Mouse (Mus musculus): ENCODE data around the gene Krt86.
"Not testable (repeated sequence)": the region's sequence is repeated elsewhere in the genome, so short reads cannot be mapped to it uniquely, and the experiment has no call there.

The Krt86 gene

DNA sequence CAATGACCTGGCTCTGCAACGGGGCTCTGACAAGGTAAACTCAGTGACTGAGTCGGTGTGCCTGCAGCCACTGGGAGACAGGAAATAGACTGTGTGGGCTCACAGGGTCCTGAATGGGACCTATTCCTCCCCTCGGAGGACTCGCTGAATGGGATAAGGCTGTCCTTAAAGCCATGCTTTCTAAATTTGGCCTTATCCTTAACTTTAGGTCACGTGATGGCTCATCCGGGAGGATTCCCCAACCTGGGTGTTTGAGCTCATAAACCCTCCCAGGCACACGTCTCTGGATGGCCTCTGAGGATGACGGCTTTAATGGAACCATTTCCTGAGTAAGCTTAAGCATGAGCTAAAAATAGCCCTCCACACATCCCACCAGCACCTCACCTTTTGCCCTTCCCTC lies 19.4 kb downstream of the Krt86 start:
- no peak for DNase-seq (ENCODE audit: low spot score)

GRCm38 (mm10) chr15:101493713-101494112 lies 20.4 kb downstream of the Krt86 start:
- no peak for DNase-seq (ENCODE audit: low spot score)

- DNase-seq (ENCODE audit: low spot score), result no peak
Measured at GRCm38 (mm10) chr15:101494203-101494602, 20.9 kb downstream of the Krt86 start.

DNA sequence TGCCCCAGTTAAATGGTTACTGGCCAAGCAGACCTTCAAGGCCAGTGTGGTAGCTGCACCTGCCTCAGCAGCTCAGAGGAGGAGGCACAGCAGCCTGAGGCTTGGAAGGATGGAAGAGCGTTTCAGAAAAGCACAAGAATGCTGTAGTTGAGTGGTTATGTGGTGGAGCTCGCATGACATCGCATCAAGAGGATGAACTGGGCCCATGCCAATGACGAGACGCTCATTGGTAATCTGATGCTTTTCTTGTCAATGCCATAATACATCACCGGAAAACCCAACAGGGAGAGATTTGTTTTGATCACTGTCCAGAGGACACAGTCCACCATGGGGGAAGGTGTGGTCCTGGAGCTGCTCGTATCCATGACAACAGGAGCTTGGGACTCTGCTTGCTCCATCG lies 22.0 kb downstream of the Krt86 start:
- no peak for DNase-seq (ENCODE audit: low spot score)

DNA sequence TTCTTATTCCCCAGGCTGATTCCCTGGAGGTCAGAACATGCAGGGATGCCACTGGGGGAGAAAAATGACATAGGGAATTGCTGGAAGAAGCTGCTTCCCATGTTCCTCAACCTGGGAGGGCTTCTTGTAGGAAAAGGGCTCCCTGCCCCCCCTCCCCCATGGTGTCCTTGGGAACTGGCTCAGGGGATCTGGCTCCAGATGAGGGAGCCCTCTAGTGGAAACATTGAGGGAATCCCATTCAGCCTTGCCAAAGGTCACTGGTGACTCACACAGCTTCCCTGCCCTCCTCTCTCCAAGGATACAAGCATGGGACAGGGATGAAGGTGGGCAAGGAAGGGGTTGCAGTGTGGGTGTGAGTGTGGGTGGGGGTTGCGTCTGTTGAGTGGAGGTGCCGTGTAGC lies 23.9 kb downstream of the Krt86 start:
- peak; percentile 49 for DNase-seq (ENCODE audit: low spot score)

- no peak for DNase-seq (ENCODE audit: low spot score)
Measured at GRCm38 (mm10) chr15:101506896-101507758, 33.8 kb downstream of the Krt86 start.

DNA sequence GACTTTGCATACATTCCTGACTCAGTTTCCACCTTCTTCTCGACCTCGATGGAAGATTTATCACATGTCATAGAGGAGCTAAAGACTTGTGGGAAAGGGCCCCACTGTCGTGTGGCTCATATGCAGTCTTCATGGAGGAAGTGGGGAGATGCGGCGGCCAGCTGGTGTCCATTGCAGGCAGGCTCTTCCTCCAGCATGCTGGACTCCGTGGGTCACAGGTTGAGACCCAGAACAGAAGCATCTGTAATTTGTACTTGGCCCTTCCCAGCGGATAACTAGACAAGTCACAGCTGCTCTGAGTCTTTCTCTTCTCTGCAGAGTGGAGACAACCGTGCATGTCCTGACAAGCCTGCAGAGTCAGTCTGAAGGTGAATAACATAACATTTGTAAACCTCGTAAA lies 35.0 kb downstream of the Krt86 start:
- DNase-seq (ENCODE audit: low spot score), result peak; percentile 9

- not testable (repeated sequence) for DNase-seq (ENCODE audit: low spot score)
Measured at GRCm38 (mm10) chr15:101517161-101517560, 43.9 kb downstream of the Krt86 start, which contains the start of gene Gm49425. Gene Gm49425, minus strand, starts transcription at chr15:101517261.

DNA sequence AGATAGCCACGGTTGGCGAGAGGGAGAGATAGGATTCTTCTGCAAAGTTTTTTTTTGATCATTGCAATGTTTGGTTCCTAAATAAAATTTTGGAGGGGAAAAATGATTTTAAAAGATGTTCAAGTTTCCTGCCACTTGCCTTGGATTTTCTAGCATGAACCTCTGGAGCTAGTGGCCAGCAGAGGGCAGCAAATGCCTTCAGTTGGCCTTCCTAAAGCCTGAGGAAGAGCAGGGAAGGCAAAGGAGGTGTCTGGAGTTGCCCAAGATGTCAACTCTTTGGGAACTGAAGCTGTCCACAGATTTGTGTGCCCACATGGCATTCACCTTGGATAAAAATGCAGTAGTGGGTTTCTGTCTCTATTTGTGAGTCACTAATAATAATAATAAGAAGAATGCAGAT lies 46.5 kb downstream of the Krt86 start:
- peak; percentile 86 for DNase-seq (ENCODE audit: low spot score)

GRCm38 (mm10) chr15:101522556-101523232 lies 49.4 kb downstream of the Krt86 start:
- DNase-seq (ENCODE audit: low spot score), result no peak
